Mouse (Mus musculus): ENCODE data around the gene Frmd4a.

- TF ChIP-seq CTCF (IDR thresholded peaks at IDR 0.05; ENCODE audit: borderline replicate concordance, extremely low read depth, insufficient read depth, insufficient read length) = no peak
- TF ChIP-seq POLR2A (IDR thresholded peaks at IDR 0.05; ENCODE audit: borderline replicate concordance, extremely low read depth, insufficient read depth, insufficient read length, poor library complexity, severe bottlenecking) = no peak
These were observed 574.1 kb downstream of the Frmd4a start for GRCm38 (mm10) chr2:4591647-4592046.
